Mouse (Mus musculus): ENCODE data around the gene Emsy. TPM values are rescaled to one million over a fixed set of nuclear protein-coding genes. Genes with fewer than 3 reads are reported as not detected.

The Emsy gene
- polyA plus RNA-seq, 1 experiment from 2014 or later, result 41.5 TPM

GRCm38 (mm10) chr7:98550596-98550995, 106.0 kb downstream of the Emsy start:
- WGBS, result 44% methylated on average over 2 of the region's 2 CpGs
- H3K27ac ChIP-seq (replicated peaks), result 0 out of 2 replicates have a peak overlapping the region, but pooled peaks have one; percentile 25
- ATAC-seq (ENCODE audit: low FRiP score, low read depth), result no peak

GRCm38 (mm10) chr7:98548839-98549238, 107.7 kb downstream of the Emsy start:
- Histone ChIP-seq H3K9ac (replicated peaks) (no peak overlapping the region), H3K4me3 (no peak overlapping the region), H3K4me2 (replicated peaks) (no peak overlapping the region), H3K27ac (replicated peaks) (no peak overlapping the region), H3K9me3 (no peaks in the 10 kb centered on the region), H3K4me1 (no peaks in the 10 kb centered on the region), H3K27me3 (no peaks in the 10 kb centered on the region), H3K36me3 (no peaks in the 10 kb centered on the region)
- WGBS, result 42% methylated on average over 3 of the region's 3 CpGs
- ATAC-seq (ENCODE audit: low FRiP score, low read depth), result no peak

More at GRCm38 (mm10) chr7:98550596-98550995, 106.0 kb downstream of the Emsy start:
- Histone ChIP-seq H3K4me1 (no peaks in the 10 kb centered on the region), H3K9me3 (no peaks in the 10 kb centered on the region), H3K9ac (replicated peaks) (no peak overlapping the region), H3K36me3 (no peaks in the 10 kb centered on the region), H3K4me3 (no peak overlapping the region), H3K4me2 (replicated peaks) (no peak overlapping the region), H3K27me3 (no peaks in the 10 kb centered on the region)

GRCm38 (mm10) chr7:98544556-98544955, 112.0 kb downstream of the Emsy start:
- H3K27me3 ChIP-seq, result no peaks in the 10 kb centered on the region
- H3K4me2 ChIP-seq (replicated peaks), result no peak overlapping the region
- H3K27ac ChIP-seq (replicated peaks), result no peak overlapping the region
- no peak overlapping the region for H3K9ac ChIP-seq (replicated peaks)
- H3K9me3 ChIP-seq, result no peaks in the 10 kb centered on the region
- ATAC-seq (ENCODE audit: low FRiP score, low read depth), result no peak
- no peaks in the 10 kb centered on the region for H3K4me1 ChIP-seq
- 91% methylated on average over 3 of the region's 3 CpGs for WGBS
- no peaks in the 10 kb centered on the region for H3K36me3 ChIP-seq
- H3K4me3 ChIP-seq, result no peak overlapping the region

GRCm38 (mm10) chr7:98543853-98544370, 112.7 kb downstream of the Emsy start:
- Histone ChIP-seq H3K9ac (replicated peaks) (no peak overlapping the region), H3K4me2 (replicated peaks) (no peak overlapping the region), H3K4me1 (no peaks in the 10 kb centered on the region), H3K9me3 (no peaks in the 10 kb centered on the region), H3K36me3 (no peaks in the 10 kb centered on the region), H3K27ac (replicated peaks) (no peak overlapping the region), H3K4me3 (no peak overlapping the region), H3K27me3 (no peaks in the 10 kb centered on the region)
- 57% methylated on average over 11 of the region's 11 CpGs for WGBS
- ATAC-seq (ENCODE audit: low FRiP score, low read depth), result no peak

GRCm38 (mm10) chr7:98542731-98543142, 113.8 kb downstream of the Emsy start:
- peaks cover 8% of the 10 kb centered on the region for H3K4me1 ChIP-seq
- no peak overlapping the region for H3K9ac ChIP-seq (replicated peaks)
- H3K27me3 ChIP-seq, result no peaks in the 10 kb centered on the region
- no peaks in the 10 kb centered on the region for H3K9me3 ChIP-seq
- ATAC-seq (ENCODE audit: low FRiP score, low read depth), result no peak
- H3K36me3 ChIP-seq, result no peaks in the 10 kb centered on the region
- 79% methylated on average over 6 of the region's 6 CpGs for WGBS
- H3K4me2 ChIP-seq (replicated peaks), result no peak overlapping the region
- H3K27ac ChIP-seq (replicated peaks), result no peak overlapping the region
- no peak overlapping the region for H3K4me3 ChIP-seq

- Histone ChIP-seq H3K36me3 (no peaks in the 10 kb centered on the region), H3K4me3 (no peak overlapping the region), H3K9me3 (no peaks in the 10 kb centered on the region), H3K27ac (replicated peaks) (no peak overlapping the region), H3K27me3 (no peaks in the 10 kb centered on the region), H3K4me1 (peaks cover 12% of the 10 kb centered on the region), H3K4me2 (replicated peaks) (no peak overlapping the region), H3K9ac (replicated peaks) (no peak overlapping the region)
- WGBS, result 94% methylated on average over 3 of the region's 3 CpGs
- ATAC-seq (ENCODE audit: low FRiP score, low read depth), result no peak
Observed at GRCm38 (mm10) chr7:98542267-98542666, 114.3 kb downstream of the Emsy start.

GRCm38 (mm10) chr7:98541564-98541963, 115.0 kb downstream of the Emsy start:
- H3K27me3 ChIP-seq, result no peaks in the 10 kb centered on the region
- no peaks in the 10 kb centered on the region for H3K36me3 ChIP-seq
- no peak overlapping the region for H3K9ac ChIP-seq (replicated peaks)
- peaks cover 15% of the 10 kb centered on the region for H3K4me1 ChIP-seq
- H3K9me3 ChIP-seq, result no peaks in the 10 kb centered on the region
- H3K4me2 ChIP-seq (replicated peaks), result no peak overlapping the region
- H3K27ac ChIP-seq (replicated peaks), result no peak overlapping the region
- no peak for ATAC-seq (ENCODE audit: low FRiP score, low read depth)
- no peak overlapping the region for H3K4me3 ChIP-seq
- 92% methylated on average over 5 of the region's 5 CpGs for WGBS

- WGBS, result 61% methylated on average over 2 of the region's 2 CpGs
- H3K4me3 ChIP-seq, result no peak overlapping the region
- no peaks in the 10 kb centered on the region for H3K27me3 ChIP-seq
- peaks cover 15% of the 10 kb centered on the region for H3K4me1 ChIP-seq
- H3K9me3 ChIP-seq, result no peaks in the 10 kb centered on the region
- H3K27ac ChIP-seq (replicated peaks), result no peak overlapping the region
- no peak for ATAC-seq (ENCODE audit: low FRiP score, low read depth)
- no peak overlapping the region for H3K9ac ChIP-seq (replicated peaks)
- H3K4me2 ChIP-seq (replicated peaks), result no peak overlapping the region
- H3K36me3 ChIP-seq, result no peaks in the 10 kb centered on the region
Observed at GRCm38 (mm10) chr7:98540879-98541278, 115.7 kb downstream of the Emsy start.

- peak overlapping the region; percentile 58 for H3K27ac ChIP-seq (replicated peaks)
- peaks cover 15% of the 10 kb centered on the region for H3K4me1 ChIP-seq
- WGBS, result 17% methylated on average over 8 of the region's 8 CpGs
- no peaks in the 10 kb centered on the region for H3K9me3 ChIP-seq
- no peaks in the 10 kb centered on the region for H3K27me3 ChIP-seq
- H3K4me3 ChIP-seq, result no peak overlapping the region
- ATAC-seq (ENCODE audit: low FRiP score, low read depth), result peak; percentile 53
- peak overlapping the region; percentile 22; the same call in 1 of the 2 replicates for H3K4me2 ChIP-seq (replicated peaks)
- no peaks in the 10 kb centered on the region for H3K36me3 ChIP-seq
- no peak overlapping the region for H3K9ac ChIP-seq (replicated peaks)
Observed at GRCm38 (mm10) chr7:98537967-98538573, 118.5 kb downstream of the Emsy start.

GRCm38 (mm10) chr7:98537210-98537966, 119.2 kb downstream of the Emsy start:
- H3K4me2 ChIP-seq (replicated peaks), result peak overlapping the region; percentile 22; the same call in 1 of the 2 replicates
- H3K27me3 ChIP-seq, result no peaks in the 10 kb centered on the region
- H3K4me1 ChIP-seq, result peaks cover 15% of the 10 kb centered on the region
- peak; percentile 35 for ATAC-seq (ENCODE audit: low FRiP score, low read depth)
- peak overlapping the region; percentile 58 for H3K27ac ChIP-seq (replicated peaks)
- no peaks in the 10 kb centered on the region for H3K9me3 ChIP-seq
- 11% methylated on average over 10 of the region's 10 CpGs for WGBS
- no peak overlapping the region for H3K4me3 ChIP-seq
- H3K36me3 ChIP-seq, result no peaks in the 10 kb centered on the region
- no peak overlapping the region for H3K9ac ChIP-seq (replicated peaks)

Data from midbrain, embryonic 12.5 days (tissue).